Mouse (Mus musculus) granulocyte monocyte progenitor cell, adult 5-6 weeks (primary cell): ENCODE data around the gene Atxn1. TPM values are rescaled to one million over a fixed set of nuclear protein-coding genes. Genes with fewer than 3 reads are reported as not detected.
A peak's percentile ranks its signal among the peaks of the same experiment; 100 is the strongest.

Experiments used
- ATAC-seq: replicated peaks from 2 replicates; pipeline ENCODE4 v1.8.0; 2016; ENCODE audit warnings: mild to moderate bottlenecking, moderate TSS enrichment, inconsistent platforms; ENCODE audit not compliant: poor library complexity, severe bottlenecking
- total RNA-seq, 2 experiments: library from RNA; stranded (forward) in 1 of 2; stranded (reverse) in 1 of 2; fragments of 200-712, 200-1000 nt in 1 of 2; fragments of >200 nt in 1 of 2; fragmentation: Nextera tagmentation in 1 of 2; gene quantifications; 2 replicates each; pipeline ENCODE4 v1.2.3; 2014 to 2017

Gene Atxn1
- total RNA-seq, 2 experiments from 2014 or later, result 11.9 to 26.9 TPM

DNA sequence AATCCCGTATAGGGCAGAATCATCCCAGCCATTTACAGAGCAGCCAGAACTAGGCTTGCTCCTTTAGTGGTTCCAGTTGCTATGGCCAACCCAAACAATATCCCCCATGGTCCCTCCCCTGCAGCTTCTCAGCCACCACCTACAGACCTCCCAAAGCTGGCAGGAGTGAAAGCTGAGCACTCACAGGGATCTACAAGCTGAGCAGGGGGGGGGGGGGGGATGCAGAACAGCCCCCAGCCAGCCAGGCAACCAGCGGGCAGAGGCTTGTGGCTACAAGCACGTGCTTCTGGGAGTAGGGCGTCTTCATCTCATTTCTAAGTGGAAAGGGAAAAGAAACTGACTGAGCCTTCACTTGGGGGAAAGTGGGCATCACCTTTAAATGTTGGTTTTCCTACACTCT lies 59.9 kb downstream of the Atxn1 start:
- ATAC-seq, result 0 out of 2 replicates have a peak, but pooled peaks have one; percentile 15

DNA sequence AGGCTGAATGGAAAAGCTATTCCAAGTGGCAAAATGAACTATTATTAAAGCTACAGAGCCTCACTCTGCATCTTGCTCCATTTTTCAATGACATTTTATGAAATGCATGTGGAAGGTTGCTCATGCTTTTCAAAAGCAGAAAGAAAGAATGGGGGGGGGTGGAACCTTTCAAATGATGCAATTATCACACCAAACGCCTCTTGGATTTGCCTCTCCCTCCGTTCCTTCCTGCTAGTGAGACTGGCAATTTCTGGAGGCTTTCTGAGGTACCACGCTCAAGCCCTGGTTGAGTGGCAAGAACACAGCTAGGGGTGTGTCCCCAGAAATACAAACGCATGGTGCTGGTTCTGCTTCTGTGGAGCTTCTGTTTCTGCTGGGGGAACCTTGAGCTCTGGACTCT lies 60.4 kb downstream of the Atxn1 start:
- peak; percentile 16; the same call in 1 of the 2 replicates for ATAC-seq

DNA sequence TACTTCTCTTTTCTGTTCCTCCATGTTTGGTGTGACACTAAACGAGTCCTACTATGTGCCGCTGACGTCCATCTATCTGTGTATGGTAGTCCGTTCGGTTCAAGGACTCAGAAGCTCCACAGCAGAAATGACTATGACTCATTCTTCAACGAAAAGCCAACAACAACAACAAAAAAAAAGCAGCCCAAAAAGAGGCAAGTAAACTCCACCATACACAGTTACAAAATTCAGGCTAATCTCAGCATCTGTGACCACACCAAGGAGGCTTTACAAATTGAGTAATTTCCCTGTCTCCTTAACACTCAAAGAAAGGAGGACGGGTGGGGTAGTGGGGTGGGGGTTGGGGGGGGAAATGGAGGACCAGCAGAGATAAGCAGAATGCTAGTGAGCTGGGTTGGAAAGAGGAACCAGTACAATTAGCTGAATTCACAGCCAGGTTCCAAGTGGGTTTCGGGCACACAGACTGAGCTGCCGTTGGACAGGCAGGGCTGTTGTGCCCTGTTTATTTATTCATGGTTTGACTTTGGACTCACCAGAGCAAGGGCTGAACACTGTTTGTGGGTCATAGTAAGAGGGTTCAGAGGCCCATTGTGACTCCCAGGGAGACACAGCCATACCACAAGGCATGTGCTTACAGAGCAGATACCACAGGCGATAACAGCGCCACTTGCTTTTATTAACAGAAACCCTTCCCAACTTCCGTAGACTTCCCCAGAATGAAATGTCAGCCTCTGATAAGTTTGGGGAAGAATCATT lies 61.1 kb downstream of the Atxn1 start:
- peak; percentile 80 for ATAC-seq

DNA sequence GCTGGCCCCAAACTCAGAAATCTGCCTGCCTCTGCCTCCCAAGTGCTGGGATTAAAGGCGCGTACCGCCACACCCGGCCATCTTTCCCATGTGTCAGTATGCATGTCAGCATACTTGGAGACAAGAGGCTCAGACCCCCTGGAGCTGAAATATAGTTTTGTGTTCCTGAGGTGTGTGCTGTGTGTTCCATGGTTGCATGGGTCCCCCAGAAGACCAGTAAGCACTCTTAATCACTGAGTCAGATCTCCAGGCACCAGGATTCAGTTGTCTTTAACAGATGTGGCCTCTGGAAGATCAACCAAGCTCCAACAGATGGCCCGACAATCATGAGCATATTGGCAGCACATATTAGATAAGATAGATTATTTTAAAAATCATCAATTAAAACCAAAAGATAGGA lies 62.4 kb downstream of the Atxn1 start:
- no peak for ATAC-seq

DNA sequence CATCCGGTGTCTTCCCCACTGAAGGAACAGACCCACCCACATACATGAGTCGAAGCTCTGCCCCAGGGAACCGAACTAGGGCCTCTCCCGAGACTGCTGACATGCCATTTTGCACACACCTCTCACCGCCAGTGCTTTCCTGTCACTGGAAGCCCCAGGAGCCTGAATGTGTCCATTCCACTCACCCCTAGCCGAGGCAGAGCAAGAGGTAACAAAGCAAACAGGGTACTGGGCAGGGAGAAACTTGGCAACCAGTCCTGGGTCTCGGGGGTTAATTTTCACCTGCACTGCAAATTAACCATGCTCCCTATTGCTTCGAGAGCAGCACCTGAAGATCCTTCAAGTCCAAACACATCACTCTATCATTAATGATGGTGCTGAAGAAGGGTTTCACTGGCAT lies 64.0 kb downstream of the Atxn1 start:
- no peak for ATAC-seq

DNA sequence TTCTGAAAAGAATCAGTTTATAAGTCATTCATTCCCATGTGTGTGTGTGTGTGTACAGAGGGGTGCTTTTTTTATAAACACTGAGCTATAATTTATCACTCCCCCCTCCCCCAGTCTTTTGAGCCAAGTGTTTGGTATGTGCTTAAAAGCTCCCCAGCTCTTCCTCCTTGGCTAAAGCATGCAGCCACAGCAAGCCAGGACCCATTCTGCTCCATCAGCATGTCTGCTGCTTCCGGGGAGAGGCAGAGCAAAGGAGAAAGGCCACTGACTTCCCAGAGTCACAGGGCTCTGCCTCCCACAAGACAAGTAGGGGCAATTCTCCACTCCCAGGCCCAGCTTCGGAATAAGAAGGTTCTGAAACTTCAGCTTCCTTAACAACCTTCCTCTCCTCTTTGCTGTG lies 67.2 kb downstream of the Atxn1 start:
- ATAC-seq, result no peak

DNA sequence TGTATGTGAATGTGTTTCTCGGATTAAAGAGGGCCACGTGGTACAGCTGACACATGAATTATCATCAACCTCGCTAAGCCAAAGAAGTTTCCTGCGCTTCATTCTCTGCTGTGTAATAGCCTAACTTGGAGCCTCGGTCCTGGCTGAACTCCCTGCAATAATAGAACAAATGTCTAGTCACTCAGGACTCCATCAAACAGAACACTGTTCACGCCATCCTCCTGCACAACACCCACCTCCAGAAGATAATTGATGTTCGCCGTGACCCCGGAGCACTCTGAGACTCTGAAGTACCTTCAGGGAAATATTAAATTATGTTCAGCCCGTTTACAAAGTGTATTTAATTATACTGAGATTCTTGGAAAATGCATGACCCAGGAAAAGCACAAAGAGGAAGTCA lies 70.0 kb downstream of the Atxn1 start:
- ATAC-seq, result no peak

DNA sequence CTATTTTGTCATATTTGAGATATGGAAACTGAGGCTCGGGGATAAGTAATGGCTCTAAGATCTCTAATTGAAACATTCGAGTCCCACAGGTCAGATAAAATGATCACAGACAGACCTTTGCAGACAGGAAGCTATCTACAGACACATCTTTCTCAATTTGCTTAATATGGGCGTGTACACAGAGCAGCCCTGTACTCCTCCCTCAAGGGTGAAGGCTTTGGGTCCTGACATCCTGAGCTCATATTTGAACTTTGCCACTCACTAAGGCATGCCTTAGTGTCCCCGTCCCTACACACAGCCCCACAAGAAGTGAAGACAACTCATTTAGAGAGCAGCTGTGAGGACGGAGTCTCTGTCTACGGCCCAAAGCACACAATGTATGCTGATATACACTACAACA lies 70.6 kb downstream of the Atxn1 start:
- ATAC-seq, result no peak

DNA sequence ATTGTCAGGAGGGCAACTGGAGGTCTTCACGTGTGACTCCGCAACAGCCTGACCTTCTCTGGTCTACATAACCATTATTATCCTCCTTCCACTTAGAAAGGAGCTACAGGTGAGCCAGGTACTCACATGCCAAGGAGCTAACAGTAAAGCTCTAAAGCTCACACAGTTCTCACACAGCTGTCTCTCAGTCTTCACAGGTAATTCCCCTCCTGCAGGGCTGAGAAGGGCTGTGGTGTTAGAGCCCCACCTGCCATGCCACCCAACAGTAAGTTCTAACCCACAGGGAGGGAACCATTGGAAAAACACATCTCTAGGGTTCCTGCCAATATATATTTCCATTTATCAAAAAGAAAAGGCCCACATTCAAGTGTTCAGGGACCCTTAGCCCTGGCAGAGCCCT lies 73.7 kb downstream of the Atxn1 start:
- ATAC-seq, result no peak

DNA sequence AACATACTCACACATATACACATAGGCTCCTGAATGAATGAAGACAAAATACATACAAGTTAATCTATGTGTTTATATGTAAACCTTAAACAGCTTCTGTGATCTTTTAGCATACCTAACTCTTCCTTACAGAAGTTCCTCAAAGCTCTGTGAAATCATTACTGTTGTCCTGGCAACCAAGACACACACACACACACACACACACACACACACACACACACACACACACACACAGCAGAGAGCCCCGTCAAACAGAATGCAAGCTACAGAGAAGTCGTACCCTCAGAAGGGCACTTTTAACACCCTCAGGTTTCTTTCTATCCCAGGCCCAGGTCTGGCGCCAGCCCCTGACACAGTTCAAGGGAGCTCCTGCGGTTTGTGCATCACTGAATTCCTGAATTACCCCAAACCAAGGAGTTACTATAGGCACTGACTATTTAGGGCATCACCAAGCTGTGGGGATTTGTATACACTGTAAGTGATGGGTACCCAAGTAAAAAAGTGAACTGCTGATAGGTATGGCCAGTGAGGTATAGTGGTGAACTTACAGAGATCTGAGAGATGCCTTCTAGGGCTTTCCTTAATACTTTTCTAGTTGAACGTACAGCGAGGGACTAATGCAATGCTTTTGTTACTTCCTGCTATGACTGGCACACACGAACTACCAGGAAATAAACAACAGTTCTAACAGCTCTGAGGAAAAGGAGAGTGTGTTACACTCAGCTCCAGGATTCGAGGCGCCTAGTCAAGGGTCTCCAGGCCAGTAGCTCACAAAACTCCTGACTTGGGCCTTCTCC lies 75.7 kb downstream of the Atxn1 start:
- ATAC-seq, result peak; percentile 75

DNA sequence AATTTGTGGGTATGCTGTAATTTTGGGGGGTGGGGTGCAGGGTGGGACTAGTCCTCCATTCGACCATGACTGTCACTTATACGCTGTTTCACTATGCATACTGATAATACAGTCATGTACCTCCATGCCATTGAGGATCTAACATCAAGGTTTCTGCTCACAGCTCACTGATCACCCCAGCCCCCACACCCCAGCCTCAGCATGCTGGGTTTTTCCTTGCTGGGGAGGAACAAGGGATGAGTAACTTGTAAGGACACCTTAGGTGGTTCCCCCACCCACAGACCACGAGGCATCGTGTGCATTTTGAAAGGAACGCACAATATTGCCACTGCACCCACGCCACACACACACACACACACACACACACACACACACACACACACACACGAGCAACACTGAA lies 79.9 kb downstream of the Atxn1 start:
- no peak for ATAC-seq

DNA sequence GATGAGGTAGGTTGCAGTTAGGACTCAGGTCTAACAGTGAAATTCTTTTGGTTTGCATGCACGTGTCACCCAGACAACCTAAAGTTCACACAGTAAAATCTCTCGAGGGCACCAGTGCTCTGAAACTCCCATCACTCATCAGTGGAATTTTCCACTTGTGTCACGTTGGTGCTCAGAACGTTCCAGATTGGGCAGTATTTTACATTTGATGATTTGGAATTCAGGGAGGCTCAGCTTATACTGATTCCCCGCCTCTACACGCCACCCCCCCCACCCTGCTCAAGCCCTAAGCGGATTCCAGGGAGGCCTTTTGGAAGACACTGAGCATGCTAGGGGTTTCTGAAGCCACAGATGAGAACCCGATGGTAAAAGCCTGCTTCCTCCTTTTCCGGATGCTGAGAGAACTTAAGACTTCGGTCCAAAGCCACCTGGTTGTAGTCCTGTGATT lies 81.0 kb downstream of the Atxn1 start:
- no peak for ATAC-seq

DNA sequence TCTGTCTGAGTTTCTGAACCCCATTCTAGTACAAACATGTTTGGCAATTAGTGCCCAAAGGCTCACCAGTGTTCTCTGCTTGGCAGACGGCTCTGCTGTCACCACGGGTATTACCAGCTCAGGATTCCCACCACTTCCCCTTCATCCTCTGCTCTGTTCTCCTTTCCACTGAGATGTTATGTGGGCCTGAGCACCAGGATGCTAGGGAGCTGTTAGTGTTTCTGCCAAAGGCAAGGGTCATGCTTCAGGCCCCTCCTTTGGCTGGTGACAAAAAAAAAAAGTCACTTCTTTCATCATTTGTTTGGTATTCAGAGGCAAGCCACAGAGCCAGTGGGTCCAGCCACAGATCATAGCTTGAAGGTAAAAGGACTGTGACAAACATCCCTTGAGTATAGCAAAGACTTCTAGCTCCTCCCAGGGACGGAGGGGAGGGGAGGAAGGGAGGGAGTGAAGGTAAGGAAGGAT lies 81.8 kb downstream of the Atxn1 start:
- ATAC-seq, result peak; percentile 95

DNA sequence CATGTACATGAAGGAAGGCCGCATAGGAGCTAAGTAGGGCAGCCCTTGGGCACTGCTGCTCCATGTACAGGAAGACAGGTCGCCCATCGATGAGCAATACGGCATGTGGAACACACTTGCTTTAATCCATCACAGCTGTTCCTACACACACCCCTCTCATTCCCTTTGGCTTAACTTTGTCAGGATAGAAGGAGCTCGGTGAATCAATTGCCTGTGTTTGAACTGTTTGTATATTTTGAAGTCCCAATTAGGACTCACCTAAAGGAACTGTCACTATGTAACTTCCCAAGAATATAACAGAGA lies 84.3 kb downstream of the Atxn1 start:
- no peak for ATAC-seq

DNA sequence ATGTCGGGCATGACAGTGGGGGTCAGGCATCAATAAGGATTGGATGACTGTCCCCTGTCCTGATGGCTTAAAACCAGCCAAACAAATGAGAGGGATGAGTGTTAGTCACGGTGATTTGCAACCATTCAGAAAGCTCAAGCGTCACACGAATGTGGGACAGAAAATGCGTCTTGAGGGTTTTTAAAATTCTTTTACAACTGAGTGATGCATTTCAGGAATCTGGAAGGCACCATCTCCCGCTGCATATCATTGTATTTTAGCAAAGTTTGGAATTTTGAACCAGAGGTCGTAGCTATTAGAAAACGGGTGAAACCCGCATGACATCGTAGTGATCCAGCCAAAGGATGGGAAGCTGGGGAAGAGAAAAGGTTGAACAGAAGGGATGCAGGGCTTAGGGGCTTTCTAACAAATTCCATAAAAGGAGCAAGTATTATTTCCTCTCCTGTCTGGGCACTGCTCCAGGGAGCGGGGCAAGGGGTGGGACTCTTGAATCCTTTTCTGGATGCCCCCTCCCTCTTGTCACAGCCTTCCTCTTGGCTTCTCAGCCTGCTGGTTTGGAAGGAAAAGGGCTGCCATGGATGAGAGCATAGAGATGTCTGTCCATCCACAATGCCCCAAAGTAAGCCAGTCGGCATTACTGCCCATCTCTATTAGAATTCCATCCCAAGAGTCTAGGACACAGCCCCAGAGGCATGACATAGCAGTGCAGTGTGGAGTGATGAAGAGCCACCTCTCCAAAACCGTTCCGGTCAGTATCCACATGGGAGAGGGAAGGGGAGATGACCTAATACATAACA lies 84.9 kb downstream of the Atxn1 start:
- no peak for ATAC-seq

DNA sequence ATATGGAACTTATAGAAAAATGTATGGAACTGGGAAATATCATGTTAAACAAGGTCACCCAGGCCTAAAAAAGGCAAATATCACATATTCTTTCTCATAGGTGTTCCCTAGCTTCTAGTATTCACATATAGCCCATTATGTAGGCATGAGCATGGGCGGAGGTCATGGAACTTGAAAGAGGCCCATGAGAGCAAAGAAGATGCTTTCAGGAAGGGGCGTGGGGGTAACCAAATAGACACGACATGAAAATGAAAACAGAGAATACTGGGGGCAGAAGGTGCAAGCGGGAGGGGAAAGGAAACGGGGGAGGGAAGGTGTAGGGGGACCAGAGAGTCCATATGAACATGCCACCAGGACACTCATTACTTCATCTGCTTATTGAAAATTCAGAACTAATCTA lies 87.9 kb downstream of the Atxn1 start:
- ATAC-seq, result no peak

DNA sequence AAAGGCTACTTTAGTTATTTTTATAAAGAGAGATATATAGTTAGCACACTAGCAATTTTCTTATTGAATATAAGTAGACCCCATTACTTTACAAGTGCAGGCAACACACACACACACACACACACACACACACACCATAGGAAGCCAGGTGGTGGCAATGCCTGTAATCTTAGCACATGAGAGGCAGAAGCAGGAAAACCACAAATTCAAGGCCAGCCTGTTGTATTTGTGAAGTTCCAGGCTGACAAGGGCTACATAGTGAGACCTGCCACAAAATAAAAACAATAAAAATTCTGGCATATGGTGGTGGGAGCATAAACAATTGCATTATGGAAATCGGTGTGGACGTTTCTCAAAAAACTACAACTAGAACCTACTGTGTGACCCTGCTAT lies 88.4 kb downstream of the Atxn1 start:
- ATAC-seq, result no peak

DNA sequence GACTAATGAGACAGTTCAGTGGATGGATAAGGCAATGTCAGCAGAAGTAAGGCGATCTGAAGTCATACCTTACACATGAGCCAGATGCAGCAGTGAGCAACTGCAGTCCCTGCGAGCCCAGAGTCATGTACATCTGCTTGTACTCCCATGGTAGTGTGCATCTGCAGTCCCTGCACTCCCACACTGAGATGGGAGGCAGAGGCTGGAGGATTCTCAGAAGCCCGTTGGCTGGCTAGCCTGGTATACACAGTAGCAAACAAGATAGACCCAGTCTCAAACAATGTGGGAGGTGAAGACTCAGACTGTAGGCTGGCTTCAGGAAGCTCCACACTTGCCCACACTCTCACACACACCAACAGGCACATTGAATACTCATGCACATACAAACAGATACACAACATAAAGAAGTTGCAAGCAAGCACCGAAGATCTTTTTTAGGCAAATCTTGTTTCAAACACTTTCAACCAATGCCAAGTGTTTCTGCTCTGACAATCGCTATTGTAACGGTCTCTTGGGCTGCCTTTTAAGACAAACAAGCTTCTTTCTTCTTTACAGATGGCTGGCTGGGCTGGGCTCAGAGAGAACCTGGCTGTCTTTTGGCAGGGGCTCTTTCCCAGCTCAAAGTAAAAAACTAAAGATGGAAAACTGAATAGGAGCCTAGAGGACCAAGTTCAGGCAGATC lies 89.0 kb downstream of the Atxn1 start:
- ATAC-seq, result no peak

DNA sequence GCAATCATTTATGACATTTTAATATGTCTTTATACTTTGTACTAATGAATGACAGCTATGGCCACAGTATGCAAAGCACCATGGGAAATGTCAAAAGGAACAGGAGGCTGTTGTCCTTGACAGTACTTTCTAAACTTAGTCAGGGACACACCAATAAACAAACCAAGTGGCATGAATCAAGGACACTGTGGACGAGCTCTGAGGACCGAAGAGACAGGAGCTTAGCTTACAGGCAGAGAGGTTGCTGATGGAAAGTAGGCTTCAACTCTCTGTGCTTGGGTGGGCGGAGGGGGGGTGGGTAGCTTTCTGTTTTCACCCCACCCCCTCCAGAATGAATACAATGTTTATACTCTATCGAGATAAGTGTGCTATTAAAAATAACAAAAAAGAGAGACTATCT lies 90.6 kb downstream of the Atxn1 start:
- ATAC-seq, result no peak

DNA sequence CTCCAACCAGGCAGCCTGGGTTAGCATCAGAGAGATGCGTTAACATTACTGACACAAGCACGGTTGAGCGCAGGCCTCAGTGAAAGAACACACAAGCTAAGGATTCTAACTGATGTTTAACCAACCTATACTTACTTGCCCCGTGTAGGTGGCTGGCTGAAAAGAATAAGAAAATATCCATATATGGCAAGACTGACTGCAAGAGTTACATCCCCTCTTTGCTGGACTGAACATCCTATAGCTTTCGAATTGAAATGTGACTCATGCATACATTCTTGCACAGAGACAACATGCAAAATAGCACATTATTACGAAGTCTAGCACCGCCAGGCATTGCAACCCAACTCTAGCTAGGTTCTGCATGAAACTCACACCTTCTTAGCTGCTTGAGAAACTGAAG lies 91.8 kb downstream of the Atxn1 start:
- peak; percentile 45 for ATAC-seq
